Mouse (Mus musculus): ENCODE results near the gene Ighmbp2. TPM values are rescaled to one million over a fixed set of nuclear protein-coding genes. Genes with fewer than 3 reads are reported as not detected.

Gene Ighmbp2
- polyA plus RNA-seq (2015; fragmentation: Nextera tagmentation; extraction: Ambion mirVana), result 10.6 and 10.7 TPM in 2 replicates

DNA sequence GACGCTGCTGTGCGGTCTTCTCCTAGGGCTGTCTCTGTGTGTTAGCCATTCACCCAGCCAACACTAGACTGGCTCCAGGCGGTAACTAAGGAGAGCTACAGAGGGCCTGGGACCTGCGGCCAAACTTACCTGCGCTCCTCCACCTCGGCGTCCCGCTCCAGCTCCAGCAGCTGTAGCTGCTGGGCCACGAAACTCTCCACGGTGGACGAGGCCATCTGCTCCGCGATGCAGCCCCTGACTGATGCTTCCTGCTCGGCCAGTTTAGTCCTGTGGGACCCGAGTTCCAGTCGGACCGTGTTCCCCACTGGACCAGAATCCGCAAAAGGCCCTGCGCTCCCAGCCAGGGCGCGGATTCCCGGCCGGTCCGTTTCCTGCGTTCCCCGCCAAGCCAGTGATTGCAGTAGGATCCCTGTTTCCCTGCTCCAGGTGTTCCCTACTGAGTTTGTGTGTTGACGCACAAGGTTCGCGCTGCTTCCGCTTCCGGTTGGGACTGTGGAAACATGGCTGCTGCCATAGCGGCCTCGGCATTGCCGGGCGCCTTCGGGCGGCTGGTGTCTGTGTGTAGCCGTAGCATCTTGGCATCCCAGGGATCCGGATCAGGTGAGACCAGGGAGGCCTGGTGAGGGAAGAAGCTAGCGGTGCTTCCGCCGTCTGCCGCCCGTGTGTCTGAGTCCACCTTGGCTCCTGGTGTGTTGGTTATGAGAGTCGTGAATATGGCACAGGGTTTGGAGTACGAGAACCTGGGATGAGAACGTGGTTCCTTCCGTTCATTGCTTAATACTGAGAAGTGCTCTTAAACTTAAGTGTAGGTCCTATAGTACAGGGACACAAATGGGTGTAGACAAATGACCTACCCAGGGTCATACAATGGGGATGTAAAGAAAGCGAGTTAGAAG is at the start of gene Ighmbp2, which contains the start of gene Mrpl21:
TSS of gene Ighmbp2 (minus strand) at position 446 of the 896 bp plus-strand sequence.
TSS of gene Mrpl21 (plus strand) at position 330 of the 896 bp plus-strand sequence.
- Histone ChIP-seq H3K4me1 (peaks cover 24% of the 10 kb centered on the region), H3K27me3 (replicated peaks) (no peaks in the 10 kb centered on the region), H3K9me3 (replicated peaks) (no peaks in the 10 kb centered on the region), H3K9ac (replicated peaks) (peak within 1 kb of the TSS; percentile 86), H3K36me3 (peaks cover 45% of the 10 kb centered on the region), H3K27ac (replicated peaks) (peak within 1 kb of the TSS; percentile 74), H3K4me2 (peak within 1 kb of the TSS; percentile 72), H3K4me3 (replicated peaks) (peak within 1 kb of the TSS; percentile 91)
- peak; percentile 93 for ATAC-seq (ENCODE audit: low FRiP score)
- under 1% methylated on average over 49 of the region's 49 CpGs for WGBS

- Histone ChIP-seq H3K9ac (replicated peaks) (no peak overlapping the region), H3K9me3 (replicated peaks) (no peaks in the 10 kb centered on the region), H3K27me3 (replicated peaks) (peaks cover 27% of the 10 kb centered on the region), H3K4me3 (replicated peaks) (no peak overlapping the region), H3K4me1 (peaks cover 50% of the 10 kb centered on the region), H3K36me3 (no peaks in the 10 kb centered on the region), H3K27ac (replicated peaks) (peak overlapping the region; percentile 89), H3K4me2 (no peak overlapping the region)
- 86% methylated on average over 12 of the region's 12 CpGs for WGBS
- no peak for ATAC-seq (ENCODE audit: low FRiP score)
These were observed 43.7 kb upstream of the Ighmbp2 start for GRCm38 (mm10) chr19:3326479-3327047.

- WGBS, result 34% methylated on average over 15 of the region's 15 CpGs
- no peaks in the 10 kb centered on the region for H3K36me3 ChIP-seq
- H3K27me3 ChIP-seq (replicated peaks), result peaks cover 32% of the 10 kb centered on the region
- no peak for ATAC-seq (ENCODE audit: low FRiP score)
- peak overlapping the region; percentile 79 for H3K4me2 ChIP-seq
- H3K27ac ChIP-seq (replicated peaks), result peak overlapping the region; percentile 89
- peak overlapping the region; percentile 31; the same call in 1 of the 2 replicates for H3K9ac ChIP-seq (replicated peaks)
- H3K4me3 ChIP-seq (replicated peaks), result peak overlapping the region; percentile 55
- no peaks in the 10 kb centered on the region for H3K9me3 ChIP-seq (replicated peaks)
- peaks cover 52% of the 10 kb centered on the region for H3K4me1 ChIP-seq
These were observed 43.1 kb upstream of the Ighmbp2 start for GRCm38 (mm10) chr19:3325771-3326478.

- Histone ChIP-seq H3K27ac (replicated peaks) (peak overlapping the region; percentile 89), H3K36me3 (no peaks in the 10 kb centered on the region), H3K27me3 (replicated peaks) (peaks cover 37% of the 10 kb centered on the region), H3K9me3 (replicated peaks) (no peaks in the 10 kb centered on the region), H3K4me2 (peak overlapping the region; percentile 79), H3K4me1 (peaks cover 52% of the 10 kb centered on the region), H3K4me3 (replicated peaks) (peak overlapping the region; percentile 55), H3K9ac (replicated peaks) (peak overlapping the region; percentile 52)
- under 1% methylated on average over 59 of the region's 59 CpGs for WGBS
- peak; percentile 79 for ATAC-seq (ENCODE audit: low FRiP score)
These were observed 42.3 kb upstream of the Ighmbp2 start for GRCm38 (mm10) chr19:3324931-3325711.

- ATAC-seq (ENCODE audit: low FRiP score), result no peak
- Histone ChIP-seq H3K36me3 (no peaks in the 10 kb centered on the region), H3K4me3 (replicated peaks) (peak overlapping the region; percentile 55), H3K4me1 (peaks cover 52% of the 10 kb centered on the region), H3K9me3 (replicated peaks) (no peaks in the 10 kb centered on the region), H3K4me2 (peak overlapping the region; percentile 79), H3K27me3 (replicated peaks) (peaks cover 42% of the 10 kb centered on the region), H3K27ac (replicated peaks) (peak overlapping the region; percentile 89), H3K9ac (replicated peaks) (0 out of 2 replicates have a peak overlapping the region, but pooled peaks have one; percentile 23)
- whole genome bisulfite sequencing, result 3% methylated on average over 17 of the region's 17 CpGs
These were observed 41.5 kb upstream of the Ighmbp2 start for GRCm38 (mm10) chr19:3324271-3324811.

- H3K4me2 ChIP-seq, result peak overlapping the region; percentile 79
- peaks cover 52% of the 10 kb centered on the region for H3K4me1 ChIP-seq
- no peaks in the 10 kb centered on the region for H3K36me3 ChIP-seq
- H3K27me3 ChIP-seq (replicated peaks), result peaks cover 42% of the 10 kb centered on the region
- peak overlapping the region; percentile 55 for H3K4me3 ChIP-seq (replicated peaks)
- peak overlapping the region; percentile 44 for H3K9ac ChIP-seq (replicated peaks)
- no peaks in the 10 kb centered on the region for H3K9me3 ChIP-seq (replicated peaks)
- 1% methylated on average over 34 of the region's 34 CpGs for WGBS
- ATAC-seq (ENCODE audit: low FRiP score), result peak; percentile 12; the same call in 1 of the 2 replicates
- H3K27ac ChIP-seq (replicated peaks), result peak overlapping the region; percentile 89
These were observed 41.0 kb upstream of the Ighmbp2 start for GRCm38 (mm10) chr19:3323753-3324270.

GRCm38 (mm10) chr19:3323201-3323621 is 40.4 kb upstream of the Ighmbp2 start:
- H3K4me1 ChIP-seq, result peaks cover 52% of the 10 kb centered on the region
- peak overlapping the region; percentile 55 for H3K4me3 ChIP-seq (replicated peaks)
- peaks cover 39% of the 10 kb centered on the region for H3K27me3 ChIP-seq (replicated peaks)
- peak overlapping the region; percentile 79 for H3K4me2 ChIP-seq
- WGBS, result under 1% methylated on average over 47 of the region's 47 CpGs
- H3K9me3 ChIP-seq (replicated peaks), result no peaks in the 10 kb centered on the region
- peak; percentile 51 for ATAC-seq (ENCODE audit: low FRiP score)
- no peaks in the 10 kb centered on the region for H3K36me3 ChIP-seq
- 0 out of 2 replicates have a peak overlapping the region, but pooled peaks have one; percentile 89 for H3K27ac ChIP-seq (replicated peaks)
- H3K9ac ChIP-seq (replicated peaks), result peak overlapping the region; percentile 44

DNA sequence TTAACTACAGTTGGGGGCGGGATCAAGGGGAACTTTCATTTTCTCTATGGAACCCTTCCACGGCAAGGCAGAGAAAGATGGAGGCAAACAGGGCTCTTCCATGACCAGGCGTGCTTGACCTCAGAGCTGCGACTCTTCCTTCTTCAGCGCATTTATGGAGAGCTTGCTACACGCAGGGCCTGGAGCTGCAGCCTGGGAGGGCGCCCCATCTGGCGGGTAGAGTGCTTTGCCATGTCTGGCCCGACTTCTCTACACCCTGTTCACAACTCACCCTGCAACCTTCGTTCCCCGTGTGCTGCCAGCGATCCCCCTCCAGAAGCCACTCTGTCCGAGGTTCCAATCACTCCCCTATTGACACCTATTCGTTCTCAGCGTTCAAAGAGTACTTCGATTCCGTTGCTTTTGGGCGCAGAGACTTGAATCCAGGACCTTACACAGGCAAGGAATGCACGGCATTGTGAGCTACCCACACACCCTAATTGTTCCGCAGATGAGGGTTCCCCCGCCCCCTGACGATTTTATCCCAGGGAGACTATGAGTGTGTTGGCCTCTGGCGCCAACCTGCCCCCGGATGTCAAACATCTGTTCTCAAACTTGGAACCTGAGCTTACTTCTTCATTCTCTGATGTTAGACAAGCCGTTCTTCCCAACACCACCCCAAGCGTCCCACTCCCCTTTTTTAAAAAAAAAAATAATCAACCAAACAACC is 39.6 kb upstream of the Ighmbp2 start, which contains the start of gene Cpt1a:
TSS of gene Cpt1a (plus strand) at position 74 of the 709 bp plus-strand sequence.
- Histone ChIP-seq H3K4me3 (replicated peaks) (peak within 1 kb of the TSS; percentile 55), H3K27ac (replicated peaks) (0 out of 2 replicates have a peak within 1 kb of the TSS, but pooled peaks have one; percentile 89), H3K4me2 (peak within 1 kb of the TSS; percentile 79), H3K36me3 (no peaks in the 10 kb centered on the region), H3K9me3 (replicated peaks) (no peaks in the 10 kb centered on the region), H3K9ac (replicated peaks) (peak within 1 kb of the TSS; percentile 44), H3K4me1 (peaks cover 52% of the 10 kb centered on the region), H3K27me3 (replicated peaks) (peaks cover 39% of the 10 kb centered on the region)
- no peak for ATAC-seq (ENCODE audit: low FRiP score)
- WGBS, result 4% methylated on average over 26 of the region's 26 CpGs

DNA sequence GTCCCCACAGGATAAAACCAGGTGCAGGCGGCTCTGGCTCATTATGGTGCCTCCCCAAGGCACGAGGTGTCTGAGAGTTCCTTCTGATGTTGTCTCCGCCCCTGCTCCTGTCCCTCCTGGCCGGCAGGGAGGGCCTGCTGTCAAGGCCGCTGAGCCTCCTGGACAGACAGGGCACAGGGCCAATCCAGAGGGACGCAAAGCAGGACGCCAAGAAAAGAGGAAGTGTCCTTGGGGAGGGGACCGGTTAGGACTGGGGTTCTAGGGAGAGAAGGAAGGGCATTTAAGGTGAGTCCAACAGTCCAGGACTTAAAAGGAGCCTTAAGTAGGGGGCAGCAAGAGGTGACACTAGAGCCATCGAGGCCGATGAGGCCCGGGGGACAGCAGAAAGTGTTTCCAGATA is 38.8 kb upstream of the Ighmbp2 start:
- H3K9ac ChIP-seq (replicated peaks), result no peak overlapping the region
- H3K36me3 ChIP-seq, result no peaks in the 10 kb centered on the region
- ATAC-seq (ENCODE audit: low FRiP score), result no peak
- peak overlapping the region; percentile 55 for H3K4me3 ChIP-seq (replicated peaks)
- H3K4me2 ChIP-seq, result peak overlapping the region; percentile 79
- no peak overlapping the region for H3K27ac ChIP-seq (replicated peaks)
- H3K9me3 ChIP-seq (replicated peaks), result no peaks in the 10 kb centered on the region
- H3K27me3 ChIP-seq (replicated peaks), result peaks cover 39% of the 10 kb centered on the region
- peaks cover 51% of the 10 kb centered on the region for H3K4me1 ChIP-seq
- WGBS, result 10% methylated on average over 11 of the region's 11 CpGs

DNA sequence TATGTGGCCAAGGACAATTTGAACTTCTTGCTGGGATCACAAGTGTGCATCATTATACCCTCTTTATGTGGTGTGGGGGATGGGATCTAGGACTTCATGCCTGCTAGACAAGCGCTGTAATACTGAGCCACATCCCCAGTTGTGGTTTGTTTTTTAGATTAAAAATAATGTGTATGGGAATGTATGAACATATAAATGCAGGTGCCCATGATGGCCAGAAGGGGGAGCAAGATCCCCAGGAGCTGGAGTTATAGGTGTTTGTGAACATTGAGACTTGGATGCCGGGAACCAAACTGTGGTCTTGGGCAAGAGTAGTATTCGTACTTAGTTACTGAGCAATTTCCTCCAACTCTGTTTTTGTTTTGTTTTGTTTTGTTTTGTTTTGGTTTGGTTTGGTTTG is 38.0 kb upstream of the Ighmbp2 start:
- Histone ChIP-seq H3K9me3 (replicated peaks) (no peaks in the 10 kb centered on the region), H3K27ac (replicated peaks) (no peak overlapping the region), H3K36me3 (no peaks in the 10 kb centered on the region), H3K9ac (replicated peaks) (no peak overlapping the region), H3K4me1 (peaks cover 43% of the 10 kb centered on the region), H3K27me3 (replicated peaks) (peaks cover 39% of the 10 kb centered on the region), H3K4me2 (no peak overlapping the region), H3K4me3 (replicated peaks) (no peak overlapping the region)
- WGBS, result 86% methylated on average over 3 of the region's 3 CpGs
- no peak for ATAC-seq (ENCODE audit: low FRiP score)
